Mouse (Mus musculus): Measurements from ENCODE around the gene Cdh13.

- TF ChIP-seq POLR2AphosphoS2 (IDR thresholded peaks at IDR 0.05; ENCODE audit: insufficient read length, low read depth) (no peak), TCF12 (IDR thresholded peaks at IDR 0.05; ENCODE audit: insufficient read depth, poor library complexity, severe bottlenecking) (no peak), MAX (IDR thresholded peaks at IDR 0.05; ENCODE audit: low read depth) (no peak), POLR2A (IDR thresholded peaks at IDR 0.05; ENCODE audit: insufficient read length, low read depth) (no peak), USF1 (IDR thresholded peaks at IDR 0.05; ENCODE audit: low read depth) (no peak), REST (IDR thresholded peaks at IDR 0.05; ENCODE audit: insufficient read depth, insufficient read length) (no peak)
Measured at GRCm38 (mm10) chr8:119057876-119058275, 774.3 kb downstream of the Cdh13 start.

All from myocyte (in vitro differentiated cells).